Mouse (Mus musculus): ENCODE results near the gene Nfix. TPM values are rescaled to one million over a fixed set of nuclear protein-coding genes. Genes with fewer than 3 reads are reported as not detected.

Gene Nfix
- polyA plus RNA-seq (2014; fragmentation: Illumina TruSeq; extraction: RNeasy Lipid Tissue Mini Kit (QIAGEN cat#74804); ENCODE audit: low read depth, low replicate concordance) = 13.9 TPM

GRCm38 (mm10) chr8:84799999-84800831 is at the start of gene Nfix:
Nfix (minus strand) TSS chr8:84800344.

GRCm38 (mm10) chr8:84846722-84847572 is 46.8 kb upstream of the Nfix start, which contains the start of gene Calr:
Calr (minus strand) TSS chr8:84846934.

GRCm38 (mm10) chr8:84840248-84840999 is 40.3 kb upstream of the Nfix start, which contains the start of gene Rad23a:
Rad23a (minus strand) TSS chr8:84840665.

GRCm38 (mm10) chr8:84831490-84831889 is 31.3 kb upstream of the Nfix start, which contains the start of gene Gadd45gip1:
Gadd45gip1 (plus strand) TSS chr8:84831522.

GRCm38 (mm10) chr8:84822723-84823122 is 22.6 kb upstream of the Nfix start, which contains the start of gene Dand5:
Dand5 (minus strand) TSS chr8:84822823.

GRCm38 (mm10) chr8:84722850-84723570 is 77.1 kb downstream of the Nfix start, which contains the start of gene G430095P16Rik:
G430095P16Rik (plus strand) TSS chr8:84723007.

GRCm38 (mm10) chr8:84700941-84701911 is 98.9 kb downstream of the Nfix start, which contains the start of gene Lyl1:
Lyl1 (plus strand) TSS chr8:84701457.

GRCm38 (mm10) chr8:84687705-84688100 is 112.4 kb downstream of the Nfix start, which contains the start of gene Nacc1:
Nacc1 (minus strand) TSS chr8:84687862.

GRCm38 (mm10) chr8:84686191-84687002 is 113.7 kb downstream of the Nfix start, which contains the start of gene Trmt1:
Trmt1 (plus strand) TSS chr8:84686307.

GRCm38 (mm10) chr8:84662581-84663065 is 137.5 kb downstream of the Nfix start, which contains the start of gene Ier2:
Ier2 (minus strand) TSS chr8:84662852.

Other genes with a start within 250 kb of the Nfix start
- gene Ier2, start 137.5 kb downstream of the Nfix start, polyA plus RNA-seq (2014; fragmentation: Illumina TruSeq; extraction: RNeasy Lipid Tissue Mini Kit (QIAGEN cat#74804); ENCODE audit: low read depth, low replicate concordance) = 2.4 TPM
- 9.4 TPM for gene Trmt1, start 114.0 kb downstream of the Nfix start, polyA plus RNA-seq (2014; fragmentation: Illumina TruSeq; extraction: RNeasy Lipid Tissue Mini Kit (QIAGEN cat#74804); ENCODE audit: low read depth, low replicate concordance)
- gene Nacc1, start 112.5 kb downstream of the Nfix start, polyA plus RNA-seq (2014; fragmentation: Illumina TruSeq; extraction: RNeasy Lipid Tissue Mini Kit (QIAGEN cat#74804); ENCODE audit: low read depth, low replicate concordance) = 3.7 TPM
- not detected for gene Lyl1, start 98.9 kb downstream of the Nfix start, polyA plus RNA-seq (2014; fragmentation: Illumina TruSeq; extraction: RNeasy Lipid Tissue Mini Kit (QIAGEN cat#74804); ENCODE audit: low read depth, low replicate concordance)
- gene G430095P16Rik, start 77.3 kb downstream of the Nfix start, polyA plus RNA-seq (2014; fragmentation: Illumina TruSeq; extraction: RNeasy Lipid Tissue Mini Kit (QIAGEN cat#74804); ENCODE audit: low read depth, low replicate concordance) = not detected
- 5.4 TPM for gene Dand5, start 22.5 kb upstream of the Nfix start, polyA plus RNA-seq (2014; fragmentation: Illumina TruSeq; extraction: RNeasy Lipid Tissue Mini Kit (QIAGEN cat#74804); ENCODE audit: low read depth, low replicate concordance)
- gene Gadd45gip1, start 31.2 kb upstream of the Nfix start, polyA plus RNA-seq (2014; fragmentation: Illumina TruSeq; extraction: RNeasy Lipid Tissue Mini Kit (QIAGEN cat#74804); ENCODE audit: low read depth, low replicate concordance) = 2.3 TPM
- 9.2 TPM for gene Rad23a, start 40.3 kb upstream of the Nfix start, polyA plus RNA-seq (2014; fragmentation: Illumina TruSeq; extraction: RNeasy Lipid Tissue Mini Kit (QIAGEN cat#74804); ENCODE audit: low read depth, low replicate concordance)
- 638 TPM for gene Calr, start 46.6 kb upstream of the Nfix start, polyA plus RNA-seq (2014; fragmentation: Illumina TruSeq; extraction: RNeasy Lipid Tissue Mini Kit (QIAGEN cat#74804); ENCODE audit: low read depth, low replicate concordance)
- gene Farsa, start 56.6 kb upstream of the Nfix start, polyA plus RNA-seq (2014; fragmentation: Illumina TruSeq; extraction: RNeasy Lipid Tissue Mini Kit (QIAGEN cat#74804); ENCODE audit: low read depth, low replicate concordance) = 4.7 TPM
- 6.2 TPM for gene Syce2, start 71.8 kb upstream of the Nfix start, polyA plus RNA-seq (2014; fragmentation: Illumina TruSeq; extraction: RNeasy Lipid Tissue Mini Kit (QIAGEN cat#74804); ENCODE audit: low read depth, low replicate concordance)
- 51.8 TPM for gene Gcdh, start 93.6 kb upstream of the Nfix start, polyA plus RNA-seq (2014; fragmentation: Illumina TruSeq; extraction: RNeasy Lipid Tissue Mini Kit (QIAGEN cat#74804); ENCODE audit: low read depth, low replicate concordance)
- gene Klf1, start 101.6 kb upstream of the Nfix start, polyA plus RNA-seq (2014; fragmentation: Illumina TruSeq; extraction: RNeasy Lipid Tissue Mini Kit (QIAGEN cat#74804); ENCODE audit: low read depth, low replicate concordance) = not detected
- gene Dnase2a, start 108.2 kb upstream of the Nfix start, polyA plus RNA-seq (2014; fragmentation: Illumina TruSeq; extraction: RNeasy Lipid Tissue Mini Kit (QIAGEN cat#74804); ENCODE audit: low read depth, low replicate concordance) = 10.7 TPM
- gene Mast1, start 137.0 kb upstream of the Nfix start, polyA plus RNA-seq (2014; fragmentation: Illumina TruSeq; extraction: RNeasy Lipid Tissue Mini Kit (QIAGEN cat#74804); ENCODE audit: low read depth, low replicate concordance) = not detected
- not detected for gene Rtbdn, start 146.6 kb upstream of the Nfix start, polyA plus RNA-seq (2014; fragmentation: Illumina TruSeq; extraction: RNeasy Lipid Tissue Mini Kit (QIAGEN cat#74804); ENCODE audit: low read depth, low replicate concordance)
- not detected for gene Gm49661, start 169.1 kb upstream of the Nfix start, polyA plus RNA-seq (2014; fragmentation: Illumina TruSeq; extraction: RNeasy Lipid Tissue Mini Kit (QIAGEN cat#74804); ENCODE audit: low read depth, low replicate concordance)
- gene Prdx2, start 169.2 kb upstream of the Nfix start, polyA plus RNA-seq (2014; fragmentation: Illumina TruSeq; extraction: RNeasy Lipid Tissue Mini Kit (QIAGEN cat#74804); ENCODE audit: low read depth, low replicate concordance) = 79.1 TPM
- 7.6 TPM for gene Rnaseh2a, start 169.4 kb upstream of the Nfix start, polyA plus RNA-seq (2014; fragmentation: Illumina TruSeq; extraction: RNeasy Lipid Tissue Mini Kit (QIAGEN cat#74804); ENCODE audit: low read depth, low replicate concordance)
- gene Junb, start 178.4 kb upstream of the Nfix start, polyA plus RNA-seq (2014; fragmentation: Illumina TruSeq; extraction: RNeasy Lipid Tissue Mini Kit (QIAGEN cat#74804); ENCODE audit: low read depth, low replicate concordance) = 0.99 TPM
- gene Hook2, start 190.3 kb upstream of the Nfix start, polyA plus RNA-seq (2014; fragmentation: Illumina TruSeq; extraction: RNeasy Lipid Tissue Mini Kit (QIAGEN cat#74804); ENCODE audit: low read depth, low replicate concordance) = 1.8 TPM
- not detected for gene Best2, start 214.2 kb upstream of the Nfix start, polyA plus RNA-seq (2014; fragmentation: Illumina TruSeq; extraction: RNeasy Lipid Tissue Mini Kit (QIAGEN cat#74804); ENCODE audit: low read depth, low replicate concordance)
- 16.1 TPM for gene Asna1, start 224.9 kb upstream of the Nfix start, polyA plus RNA-seq (2014; fragmentation: Illumina TruSeq; extraction: RNeasy Lipid Tissue Mini Kit (QIAGEN cat#74804); ENCODE audit: low read depth, low replicate concordance)
- 15.8 TPM for gene Trir, start 226.5 kb upstream of the Nfix start, polyA plus RNA-seq (2014; fragmentation: Illumina TruSeq; extraction: RNeasy Lipid Tissue Mini Kit (QIAGEN cat#74804); ENCODE audit: low read depth, low replicate concordance)
- 18.2 TPM for gene Tnpo2, start 236.6 kb upstream of the Nfix start, polyA plus RNA-seq (2014; fragmentation: Illumina TruSeq; extraction: RNeasy Lipid Tissue Mini Kit (QIAGEN cat#74804); ENCODE audit: low read depth, low replicate concordance)

Data from adrenal gland, adult 10 weeks (tissue).